Comparison of ENCODE assay signal across 16 mouse cellular contexts in genomic region chr17:76002836-76003235, GRCm38 (mm10).
A peak's percentile ranks its signal among the peaks of the same experiment; 100 is the strongest.
DNase-seq lines count a peak whose midpoint lies in the region; ATAC-seq and TF ChIP-seq lines count a peak whose summit lies in the region.
"Had no signal": no experiment of that assay in that cellular context is flagged by ENCODE, and none has a peak within 500 bp of the region (broad histone marks: within the 10 kb centered on the region; RNA-seq: fewer than 3 reads in every experiment).

No protein-coding gene starts in this region.

- in situ Hi-C loops in Patski (cut with MboI; ENCODE audit: low pct_unique_long_range_greater_than_20kb): no loop called here

- H3K27ac ChIP-seq in hindbrain, embryonic 11.5 days (ENCODE audit: low read depth, low read length): no peak overlapping the region
- no peak overlapping the region for H3K27ac ChIP-seq in hindbrain, embryonic 16.5 days (ENCODE audit: low read depth, low read length)
- no peak overlapping the region for H3K27ac ChIP-seq in midbrain, embryonic 12.5 days (replicated peaks)
- H3K27ac ChIP-seq in midbrain, embryonic 10.5 days (replicated peaks): no peak overlapping the region
- H3K27ac ChIP-seq in thymus, adult 2 months (ENCODE audit: control insufficient read depth, insufficient read depth, low read length): no peak overlapping the region
- H3K27ac ChIP-seq: neural tube, embryonic 13.5 days had no signal

- peak; percentile 11 for DNase-seq in hindbrain, embryonic 11.5 days (ENCODE audit: low spot score)
- no peak for DNase-seq in midbrain, embryonic 10.5 days (ENCODE audit: low spot score)
- DNase-seq in Patski (ENCODE audit: low read depth, low spot score): no peak
- DNase-seq in retina, postnatal 1 day: peak; percentile 30
- no peak for DNase-seq in B cell, adult 2 months
- no peak for DNase-seq in thymus, adult 2 months
- DNase-seq: cerebellum, postnatal 36 days; kidney, postnatal 25 days; lung, adult 18-20 months; thymus, postnatal 4 days had no signal

- no peaks in the 10 kb centered on the region for H3K27me3 ChIP-seq in hindbrain, embryonic 11.5 days (ENCODE audit: control insufficient read depth, insufficient read depth, low read length)
- H3K27me3 ChIP-seq in hindbrain, embryonic 16.5 days (replicated peaks; ENCODE audit: control insufficient read depth, insufficient read depth, low read length): no peaks in the 10 kb centered on the region
- H3K27me3 ChIP-seq in midbrain, embryonic 12.5 days: no peaks in the 10 kb centered on the region
- H3K27me3 ChIP-seq in midbrain, embryonic 10.5 days (ENCODE audit: low read depth, poor library complexity, severe bottlenecking): no peaks in the 10 kb centered on the region
- no peaks in the 10 kb centered on the region for H3K27me3 ChIP-seq in Patski
- no peaks in the 10 kb centered on the region for H3K27me3 ChIP-seq in thymus, adult 2 months (ENCODE audit: control insufficient read depth, insufficient read depth, low read length)
- H3K27me3 ChIP-seq: heart, embryonic 12.5 days; neural tube, embryonic 13.5 days had no signal

- CTCF ChIA-PET in Patski (lab: Charles Lee): no interaction called here

- H3K9ac ChIP-seq in hindbrain, embryonic 11.5 days (ENCODE audit: low read depth, low read length): no peak overlapping the region
- H3K9ac ChIP-seq in hindbrain, embryonic 16.5 days (ENCODE audit: low read depth, low read length): no peak overlapping the region
- no peak overlapping the region for H3K9ac ChIP-seq in midbrain, embryonic 12.5 days (replicated peaks)
- H3K9ac ChIP-seq: heart, embryonic 12.5 days; neural tube, embryonic 13.5 days had no signal

- H3K4me3 ChIP-seq in hindbrain, embryonic 11.5 days (ENCODE audit: low read depth, low read length): no peak overlapping the region
- H3K4me3 ChIP-seq in hindbrain, embryonic 16.5 days (ENCODE audit: low read length): no peak overlapping the region
- no peak overlapping the region for H3K4me3 ChIP-seq in midbrain, embryonic 12.5 days
- no peak overlapping the region for H3K4me3 ChIP-seq in midbrain, embryonic 10.5 days
- H3K4me3 ChIP-seq in thymus, adult 2 months (ENCODE audit: control insufficient read depth, insufficient read depth, low read length): no peak overlapping the region
- H3K4me3 ChIP-seq: heart, embryonic 12.5 days; neural tube, embryonic 13.5 days had no signal

- H3K36me3 ChIP-seq in hindbrain, embryonic 11.5 days (ENCODE audit: control insufficient read depth, insufficient read depth, low read length): no peaks in the 10 kb centered on the region
- H3K36me3 ChIP-seq in hindbrain, embryonic 16.5 days (ENCODE audit: control insufficient read depth, insufficient read depth, low read length): no peaks in the 10 kb centered on the region
- H3K36me3 ChIP-seq in midbrain, embryonic 12.5 days: no peaks in the 10 kb centered on the region
- H3K36me3 ChIP-seq in midbrain, embryonic 10.5 days: no peaks in the 10 kb centered on the region
- no peaks in the 10 kb centered on the region for H3K36me3 ChIP-seq in thymus, adult 2 months (ENCODE audit: control insufficient read depth, insufficient read depth, low read length)
- H3K36me3 ChIP-seq: G1E; heart, embryonic 12.5 days; neural tube, embryonic 13.5 days had no signal

- no peak for TF ChIP-seq POLR2A in thymus, adult 2 months (IDR thresholded peaks at IDR 0.05; ENCODE audit: control insufficient read depth, extremely low read depth, insufficient read depth, low read length, poor library complexity)

- H3K9me3 ChIP-seq in hindbrain, embryonic 11.5 days (ENCODE audit: control insufficient read depth, low read length): no peaks in the 10 kb centered on the region
- H3K9me3 ChIP-seq in hindbrain, embryonic 16.5 days (ENCODE audit: control insufficient read depth, low read length): no peaks in the 10 kb centered on the region
- no peaks in the 10 kb centered on the region for H3K9me3 ChIP-seq in midbrain, embryonic 12.5 days
- no peaks in the 10 kb centered on the region for H3K9me3 ChIP-seq in midbrain, embryonic 10.5 days (replicated peaks)
- H3K9me3 ChIP-seq: G1E; heart, embryonic 12.5 days; neural tube, embryonic 13.5 days had no signal

- ATAC-seq in hindbrain, embryonic 11.5 days (ENCODE audit: low FRiP score): no peak
- ATAC-seq in hindbrain, embryonic 16.5 days: no peak
- ATAC-seq in midbrain, embryonic 12.5 days (ENCODE audit: low FRiP score, low read depth): 0 out of 2 replicates have a peak, but pooled peaks have one; percentile 23
- no peak for ATAC-seq in Patski

- TF ChIP-seq CTCF in Patski (IDR thresholded peaks at IDR 0.05): peak; percentile 24
- no peak for TF ChIP-seq CTCF in thymus, adult 2 months (IDR thresholded peaks at IDR 0.05; ENCODE audit: borderline replicate concordance, control insufficient read depth, extremely low read depth, insufficient read depth, low read length, poor library complexity)

- H3K4me2 ChIP-seq in hindbrain, embryonic 11.5 days (replicated peaks; ENCODE audit: low read depth, low read length): no peak overlapping the region
- H3K4me2 ChIP-seq in hindbrain, embryonic 16.5 days (ENCODE audit: low read length): no peak overlapping the region
- no peak overlapping the region for H3K4me2 ChIP-seq in midbrain, embryonic 12.5 days (replicated peaks)
- H3K4me2 ChIP-seq: heart, embryonic 12.5 days; midbrain, embryonic 11.5 days; neural tube, embryonic 13.5 days had no signal

- POLR2A ChIA-PET in Patski (lab: Charles Lee): no interaction called here

- H3K4me1 ChIP-seq in hindbrain, embryonic 11.5 days (replicated peaks; ENCODE audit: control insufficient read depth, insufficient read depth, low read length): no peaks in the 10 kb centered on the region
- H3K4me1 ChIP-seq in hindbrain, embryonic 16.5 days (ENCODE audit: control insufficient read depth, insufficient read depth, low read depth, low read length): no peaks in the 10 kb centered on the region
- no peaks in the 10 kb centered on the region for H3K4me1 ChIP-seq in midbrain, embryonic 12.5 days
- H3K4me1 ChIP-seq in midbrain, embryonic 10.5 days: no peaks in the 10 kb centered on the region
- H3K4me1 ChIP-seq in thymus, adult 2 months (replicated peaks; ENCODE audit: control insufficient read depth, insufficient read depth, low read length): no peaks in the 10 kb centered on the region
- H3K4me1 ChIP-seq: heart, embryonic 12.5 days; neural tube, embryonic 13.5 days had no signal

Comparison
In these comparisons a context has a peak if more than half of its experiments do, and no peak if none do; other contexts are left out.
1. DNase-seq: peak in hindbrain, embryonic 11.5 days (single experiment) and retina, postnatal 1 day (single experiment); none in midbrain, embryonic 10.5 days (single experiment), Patski (single experiment), B cell, adult 2 months (0 of 2) and thymus, adult 2 months (single experiment).